Mouse (Mus musculus) spleen, adult 2 months (tissue): Measurements from ENCODE around the gene Rnf208. TPM values are rescaled to one million over a fixed set of nuclear protein-coding genes. Genes with fewer than 3 reads are reported as not detected.

ENCODE experiments used
- DNase-seq, 2 experiments: peaks; one replicate each; pipeline versions ENCODE4 v3.0.0 to v3.0.0-alpha.2; 2012 to 2021; ENCODE audit warnings: low spot score in 2 of 2, low read depth in 1 of 2
- H3K27ac ChIP-seq: fragments of 200-500 bp; 2 replicates; pipeline ENCODE4 v1.5.1; 2012; ENCODE audit warnings: low read length, inconsistent platforms; ENCODE audit not compliant: insufficient read depth
- H3K27me3 ChIP-seq: fragments of 200-500 bp; 2 replicates; pipeline ENCODE4 v1.6.1; 2012; ENCODE audit warnings: mild to moderate bottlenecking, moderate library complexity, low read length, inconsistent platforms; ENCODE audit not compliant: control insufficient read depth, insufficient read depth
- H3K36me3 ChIP-seq: fragments of 200-500 bp; 2 replicates; pipeline ENCODE4 v1.6.1; 2012; ENCODE audit warnings: mild to moderate bottlenecking, low read length, inconsistent platforms; ENCODE audit not compliant: control insufficient read depth, insufficient read depth
- H3K4me1 ChIP-seq: fragments of 200-500 bp; 2 replicates; pipeline ENCODE4 v1.6.1; 2011; ENCODE audit warnings: inconsistent platforms; ENCODE audit not compliant: control insufficient read depth, insufficient read depth, insufficient read length
- H3K4me3 ChIP-seq: fragments of 200-500 bp; 2 replicates; pipeline ENCODE4 v1.5.1; 2011; ENCODE audit warnings: mild to moderate bottlenecking, inconsistent platforms; ENCODE audit not compliant: insufficient read depth, insufficient read length; ENCODE audit errors: extremely low read depth
- CTCF ChIP-seq: fragments of 200-500 bp; IDR thresholded peaks from 2 replicates; pipeline ENCODE4 v1.5.1; 2011; ENCODE audit warnings: mild to moderate bottlenecking, inconsistent platforms; ENCODE audit not compliant: insufficient read depth, insufficient read length, insufficient replicate concordance; ENCODE audit errors: extremely low read depth
- POLR2A ChIP-seq: fragments of 200-500 bp; IDR thresholded peaks from 2 replicates; pipeline ENCODE4 v1.6.1; 2011; ENCODE audit warnings: low read depth, low read length, inconsistent platforms
- WGBS: fragments of 180-500 bp; shearing (Covaris S2); methylation state at CpG from one replicate; pipeline ENCODE4 v1.1.7; 2018; 5-methylcytosine and 5-hydroxymethylcytosine counted together
- polyA plus RNA-seq: library from polyadenylated mRNA; depleted of rRNA; stranded (reverse); fragments of >200 nt; gene quantifications from 2 replicates; pipeline ENCODE4 v1.2.3, GENCODE M21; 2012

The Rnf208 gene
- polyA plus RNA-seq, 1 experiment, result 1.8 TPM

DNA sequence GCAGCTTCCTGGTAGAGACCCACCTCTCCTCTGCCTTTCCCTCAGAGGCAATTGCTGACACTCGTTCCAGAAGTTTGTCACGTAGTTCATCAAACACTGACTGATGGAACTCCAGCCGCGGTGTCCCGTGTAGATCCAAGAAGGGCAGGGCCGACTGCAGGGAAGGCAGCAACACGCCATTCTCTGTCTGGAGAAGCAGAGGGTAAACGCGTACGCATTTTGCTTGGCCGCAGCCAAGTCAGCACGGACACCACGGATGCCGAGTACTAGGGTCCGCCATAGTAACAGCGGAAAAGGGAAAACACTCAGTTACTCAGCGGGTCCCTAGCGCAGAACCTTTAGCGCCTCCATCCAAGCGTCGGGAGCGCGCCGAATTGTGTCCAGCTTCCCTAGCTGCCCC is 31.4 kb upstream of the Rnf208 start:
- H3K27ac ChIP-seq, result peak overlapping the region; percentile 92
- no peak for TF ChIP-seq POLR2A
- no peak for TF ChIP-seq CTCF
- under 1% methylated on average over 24 of the region's 24 CpGs for WGBS
- peaks cover 9% of the 10 kb centered on the region; the same call in 1 of the 2 replicates for H3K4me1 ChIP-seq
- DNase-seq, result no peak
- H3K27me3 ChIP-seq, result no peaks in the 10 kb centered on the region
- H3K4me3 ChIP-seq, result peak overlapping the region; percentile 91
- peaks cover 12% of the 10 kb centered on the region for H3K36me3 ChIP-seq

DNA sequence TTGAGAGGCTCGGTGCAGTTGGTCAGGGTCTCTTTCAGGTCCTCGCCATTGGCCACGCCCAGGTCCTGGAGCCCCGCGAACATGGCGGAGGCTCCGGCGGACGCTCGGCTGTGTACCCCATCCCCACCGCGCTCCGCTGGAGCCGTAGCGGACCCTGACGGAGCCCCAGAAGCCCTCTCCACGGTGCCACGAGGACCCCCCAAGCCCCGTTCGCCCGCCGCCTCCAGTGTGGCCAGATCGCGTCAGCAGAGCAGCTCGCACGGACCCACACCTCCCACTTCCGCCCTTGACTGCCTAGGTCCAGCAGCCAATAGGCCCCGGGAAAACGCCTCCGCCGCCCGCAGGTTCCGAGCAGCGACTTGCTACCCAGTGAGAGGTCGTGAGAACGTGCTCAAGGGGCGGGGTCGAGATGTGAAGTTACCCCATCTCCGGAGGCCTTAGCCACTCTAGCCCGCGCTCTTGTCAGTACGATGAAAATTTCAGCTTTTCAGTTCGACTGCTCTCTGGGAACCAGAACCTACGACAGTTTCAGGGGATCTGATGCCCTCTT is 30.9 kb upstream of the Rnf208 start, which contains the start of gene Nelfb:
Nelfb (minus strand) TSS at position 369 of the 550 bp plus-strand sequence.
- no peaks in the 10 kb centered on the region for H3K27me3 ChIP-seq
- H3K27ac ChIP-seq, result peak within 1 kb of the TSS; percentile 92
- peaks cover 7% of the 10 kb centered on the region for H3K36me3 ChIP-seq
- under 1% methylated on average over 44 of the region's 44 CpGs for WGBS
- DNase-seq, result peak; percentile 81 to 91
- H3K4me3 ChIP-seq, result peak within 1 kb of the TSS; percentile 91
- peak; percentile 69 for TF ChIP-seq POLR2A
- TF ChIP-seq CTCF, result no peak
- H3K4me1 ChIP-seq, result peaks cover 9% of the 10 kb centered on the region; the same call in 1 of the 2 replicates

GRCm38 (mm10) chr2:25213266-25213865 is 28.7 kb upstream of the Rnf208 start:
- Histone ChIP-seq H3K4me3 (no peak overlapping the region), H3K27ac (no peak overlapping the region), H3K27me3 (no peaks in the 10 kb centered on the region), H3K4me1 (peaks cover 9% of the 10 kb centered on the region; the same call in 1 of the 2 replicates), H3K36me3 (peaks cover 2% of the 10 kb centered on the region; the same call in 1 of the 2 replicates)
- DNase-seq, result no peak
- no peak for TF ChIP-seq CTCF
- no peak for TF ChIP-seq POLR2A
- 88% methylated on average over 23 of the region's 23 CpGs for WGBS

- Histone ChIP-seq H3K36me3 (peaks cover 2% of the 10 kb centered on the region; the same call in 1 of the 2 replicates), H3K27me3 (no peaks in the 10 kb centered on the region), H3K27ac (no peak within 1 kb of the TSS), H3K4me3 (no peak within 1 kb of the TSS), H3K4me1 (peaks cover 9% of the 10 kb centered on the region; the same call in 1 of the 2 replicates)
- DNase-seq, result no peak
- WGBS, result 81% methylated on average over 3 of the region's 3 CpGs
- no peak for TF ChIP-seq POLR2A
- TF ChIP-seq CTCF, result no peak
These were observed 27.6 kb upstream of the Rnf208 start, which contains the start of gene Stpg3 for GRCm38 (mm10) chr2:25214444-25214843. Gene Stpg3 (minus strand): TSS chr2:25214637.

- TF ChIP-seq CTCF, result no peak
- no peak for TF ChIP-seq POLR2A
- no peak for DNase-seq
- Histone ChIP-seq H3K36me3 (peaks cover 3% of the 10 kb centered on the region; the same call in 1 of the 2 replicates), H3K4me3 (no peak overlapping the region), H3K27me3 (no peaks in the 10 kb centered on the region), H3K27ac (no peak overlapping the region), H3K4me1 (no peaks in the 10 kb centered on the region)
- WGBS, result 62% methylated on average over 2 of the region's 2 CpGs
These were observed 24.4 kb upstream of the Rnf208 start for GRCm38 (mm10) chr2:25217666-25218065.

DNA sequence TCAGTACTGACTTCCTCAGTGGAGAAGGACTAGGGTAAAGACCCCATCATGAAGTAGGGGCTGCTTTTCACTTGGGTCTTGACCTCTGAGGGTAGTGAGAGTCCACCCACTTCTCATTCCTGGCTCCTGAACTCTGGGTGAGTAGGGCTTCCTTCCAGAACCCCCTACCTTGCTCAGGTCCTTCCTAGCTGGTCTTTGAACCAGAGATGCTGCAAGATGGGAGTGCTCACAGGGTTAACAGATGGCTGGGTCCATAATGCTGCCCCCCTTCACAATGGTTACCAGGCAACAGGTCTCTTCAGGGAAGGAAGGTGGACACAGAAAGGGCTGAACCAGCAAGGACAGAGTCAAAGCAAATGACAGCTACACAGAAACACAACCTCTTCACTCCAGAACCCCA is 23.6 kb upstream of the Rnf208 start, which contains the start of gene Fam166a:
Fam166a (plus strand) TSS at position 301 of the 400 bp plus-strand sequence.
- TF ChIP-seq CTCF (no peak), POLR2A (no peak)
- H3K4me3 ChIP-seq, result no peak within 1 kb of the TSS
- H3K36me3 ChIP-seq, result peaks cover 3% of the 10 kb centered on the region; the same call in 1 of the 2 replicates
- no peak for DNase-seq
- H3K27ac ChIP-seq, result no peak within 1 kb of the TSS
- H3K4me1 ChIP-seq, result peaks cover 1% of the 10 kb centered on the region; the same call in 1 of the 2 replicates
- no peaks in the 10 kb centered on the region for H3K27me3 ChIP-seq
